Mouse (Mus musculus): ENCODE data around the gene Msl2. TPM values are rescaled to one million over a fixed set of nuclear protein-coding genes. Genes with fewer than 3 reads are reported as not detected.

Msl2 gene
- polyA plus RNA-seq, 1 experiment from 2014 or later: 7.8 TPM

- Histone ChIP-seq H3K27ac (ENCODE audit: low read length) (no peak overlapping the region), H3K4me3 (ENCODE audit: low read depth, low read length) (no peak overlapping the region), H3K9me3 (ENCODE audit: control insufficient read depth, low read depth, low read length) (peaks cover 4% of the 10 kb centered on the region; the same call in 1 of the 2 replicates), H3K4me2 (replicated peaks; ENCODE audit: low read depth, low read length) (no peak overlapping the region), H3K27me3 (ENCODE audit: control insufficient read depth, insufficient read depth, low read length) (no peaks in the 10 kb centered on the region), H3K4me1 (ENCODE audit: control insufficient read depth, insufficient read depth, low read length) (no peaks in the 10 kb centered on the region), H3K36me3 (ENCODE audit: control insufficient read depth, insufficient read depth, low read length) (peaks cover 16% of the 10 kb centered on the region), H3K9ac (replicated peaks; ENCODE audit: low read depth, low read length) (no peak overlapping the region)
- ATAC-seq (ENCODE audit: insufficient number of reproducible peaks, insufficient read depth, low FRiP score, low read depth): no peak
- WGBS: 73% methylated on average over 6 of the region's 6 CpGs
Measured at GRCm38 (mm10) chr9:101099445-101099844, 25.5 kb downstream of the Msl2 start.

DNA sequence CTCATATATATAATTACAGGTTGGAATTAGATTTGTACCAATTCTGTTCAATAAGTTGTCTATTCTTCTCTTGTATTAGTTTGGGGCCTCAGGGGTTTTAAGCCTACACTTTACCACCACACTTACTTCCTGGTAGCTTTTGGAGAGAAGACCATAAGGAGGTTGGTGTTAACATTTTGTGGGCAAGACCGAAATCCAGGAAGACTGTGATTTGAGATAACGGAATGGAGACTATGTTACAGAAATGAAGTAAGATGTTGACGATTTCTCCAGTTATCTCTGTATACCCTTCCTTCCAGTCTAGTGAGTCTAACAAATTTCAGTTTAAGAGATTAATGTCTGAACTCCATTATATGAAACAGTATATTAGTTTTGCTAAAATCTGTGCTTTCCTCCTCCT, 26.3 kb downstream of the Msl2 start:
- peaks cover 21% of the 10 kb centered on the region for H3K36me3 ChIP-seq (ENCODE audit: control insufficient read depth, insufficient read depth, low read length)
- H3K27ac ChIP-seq (ENCODE audit: low read length): no peak overlapping the region
- no peak overlapping the region for H3K4me2 ChIP-seq (replicated peaks; ENCODE audit: low read depth, low read length)
- H3K4me1 ChIP-seq (ENCODE audit: control insufficient read depth, insufficient read depth, low read length): no peaks in the 10 kb centered on the region
- H3K4me3 ChIP-seq (ENCODE audit: low read depth, low read length): no peak overlapping the region
- 80% methylated on average over 3 of the region's 3 CpGs for WGBS
- no peaks in the 10 kb centered on the region for H3K27me3 ChIP-seq (ENCODE audit: control insufficient read depth, insufficient read depth, low read length)
- H3K9ac ChIP-seq (replicated peaks; ENCODE audit: low read depth, low read length): no peak overlapping the region
- peaks cover 4% of the 10 kb centered on the region; the same call in 1 of the 2 replicates for H3K9me3 ChIP-seq (ENCODE audit: control insufficient read depth, low read depth, low read length)
- ATAC-seq (ENCODE audit: insufficient number of reproducible peaks, insufficient read depth, low FRiP score, low read depth): no peak

- Histone ChIP-seq H3K4me2 (replicated peaks; ENCODE audit: low read depth, low read length) (no peak overlapping the region), H3K27me3 (ENCODE audit: control insufficient read depth, insufficient read depth, low read length) (no peaks in the 10 kb centered on the region), H3K4me1 (ENCODE audit: control insufficient read depth, insufficient read depth, low read length) (no peaks in the 10 kb centered on the region), H3K9me3 (ENCODE audit: control insufficient read depth, low read depth, low read length) (peaks cover 4% of the 10 kb centered on the region; the same call in 1 of the 2 replicates), H3K4me3 (ENCODE audit: low read depth, low read length) (no peak overlapping the region), H3K9ac (replicated peaks; ENCODE audit: low read depth, low read length) (no peak overlapping the region), H3K36me3 (ENCODE audit: control insufficient read depth, insufficient read depth, low read length) (peaks cover 21% of the 10 kb centered on the region), H3K27ac (ENCODE audit: low read length) (no peak overlapping the region)
- ATAC-seq (ENCODE audit: insufficient number of reproducible peaks, insufficient read depth, low FRiP score, low read depth): no peak
- WGBS: 94% methylated on average over 8 of the region's 8 CpGs
Measured at GRCm38 (mm10) chr9:101101547-101101946, 27.6 kb downstream of the Msl2 start.

- no peak overlapping the region for H3K4me3 ChIP-seq (ENCODE audit: low read depth, low read length)
- peaks cover 23% of the 10 kb centered on the region for H3K36me3 ChIP-seq (ENCODE audit: control insufficient read depth, insufficient read depth, low read length)
- ATAC-seq (ENCODE audit: insufficient number of reproducible peaks, insufficient read depth, low FRiP score, low read depth): no peak
- 91% methylated on average over 3 of the region's 3 CpGs for WGBS
- H3K4me2 ChIP-seq (replicated peaks; ENCODE audit: low read depth, low read length): no peak overlapping the region
- H3K27ac ChIP-seq (ENCODE audit: low read length): no peak overlapping the region
- no peaks in the 10 kb centered on the region for H3K4me1 ChIP-seq (ENCODE audit: control insufficient read depth, insufficient read depth, low read length)
- H3K9me3 ChIP-seq (ENCODE audit: control insufficient read depth, low read depth, low read length): peaks cover 4% of the 10 kb centered on the region; the same call in 1 of the 2 replicates
- H3K27me3 ChIP-seq (ENCODE audit: control insufficient read depth, insufficient read depth, low read length): no peaks in the 10 kb centered on the region
- H3K9ac ChIP-seq (replicated peaks; ENCODE audit: low read depth, low read length): no peak overlapping the region
Measured at GRCm38 (mm10) chr9:101102288-101102687, 28.4 kb downstream of the Msl2 start.

GRCm38 (mm10) chr9:101104931-101105330, 31.0 kb downstream of the Msl2 start:
- Histone ChIP-seq H3K27me3 (ENCODE audit: control insufficient read depth, insufficient read depth, low read length) (no peaks in the 10 kb centered on the region), H3K27ac (ENCODE audit: low read length) (no peak overlapping the region), H3K4me1 (ENCODE audit: control insufficient read depth, insufficient read depth, low read length) (peaks cover 8% of the 10 kb centered on the region), H3K9ac (replicated peaks; ENCODE audit: low read depth, low read length) (no peak overlapping the region), H3K36me3 (ENCODE audit: control insufficient read depth, insufficient read depth, low read length) (peaks cover 26% of the 10 kb centered on the region), H3K9me3 (ENCODE audit: control insufficient read depth, low read depth, low read length) (no peaks in the 10 kb centered on the region), H3K4me3 (ENCODE audit: low read depth, low read length) (no peak overlapping the region), H3K4me2 (replicated peaks; ENCODE audit: low read depth, low read length) (no peak overlapping the region)
- WGBS: 88% methylated on average over 11 of the region's 11 CpGs
- ATAC-seq (ENCODE audit: insufficient number of reproducible peaks, insufficient read depth, low FRiP score, low read depth): no peak

DNA sequence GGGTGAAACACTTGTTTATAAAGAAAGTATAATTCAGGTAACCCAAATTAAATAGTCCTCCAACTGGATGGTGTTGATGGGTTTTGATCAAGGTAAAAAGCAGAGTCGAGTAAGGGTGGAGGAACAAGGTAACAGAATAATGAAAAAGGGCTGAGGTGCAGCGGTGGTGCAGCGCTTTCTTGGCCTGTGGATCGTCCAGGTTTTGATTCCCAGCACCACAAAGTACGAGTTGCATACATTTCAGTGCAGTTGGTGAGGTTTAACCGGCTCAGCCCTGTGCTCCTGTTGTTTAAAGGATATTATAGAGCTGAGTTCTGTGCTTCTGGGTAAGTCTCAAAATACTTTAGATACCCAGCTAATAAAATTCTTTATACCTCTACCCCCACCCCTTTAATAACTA, 31.8 kb downstream of the Msl2 start:
- H3K9me3 ChIP-seq (ENCODE audit: control insufficient read depth, low read depth, low read length): no peaks in the 10 kb centered on the region
- H3K4me3 ChIP-seq (ENCODE audit: low read depth, low read length): no peak overlapping the region
- no peak overlapping the region for H3K9ac ChIP-seq (replicated peaks; ENCODE audit: low read depth, low read length)
- peaks cover 25% of the 10 kb centered on the region for H3K36me3 ChIP-seq (ENCODE audit: control insufficient read depth, insufficient read depth, low read length)
- peaks cover 8% of the 10 kb centered on the region for H3K4me1 ChIP-seq (ENCODE audit: control insufficient read depth, insufficient read depth, low read length)
- H3K4me2 ChIP-seq (replicated peaks; ENCODE audit: low read depth, low read length): no peak overlapping the region
- no peaks in the 10 kb centered on the region for H3K27me3 ChIP-seq (ENCODE audit: control insufficient read depth, insufficient read depth, low read length)
- WGBS: 94% methylated on average over 6 of the region's 6 CpGs
- no peak overlapping the region for H3K27ac ChIP-seq (ENCODE audit: low read length)
- ATAC-seq (ENCODE audit: insufficient number of reproducible peaks, insufficient read depth, low FRiP score, low read depth): no peak

DNA sequence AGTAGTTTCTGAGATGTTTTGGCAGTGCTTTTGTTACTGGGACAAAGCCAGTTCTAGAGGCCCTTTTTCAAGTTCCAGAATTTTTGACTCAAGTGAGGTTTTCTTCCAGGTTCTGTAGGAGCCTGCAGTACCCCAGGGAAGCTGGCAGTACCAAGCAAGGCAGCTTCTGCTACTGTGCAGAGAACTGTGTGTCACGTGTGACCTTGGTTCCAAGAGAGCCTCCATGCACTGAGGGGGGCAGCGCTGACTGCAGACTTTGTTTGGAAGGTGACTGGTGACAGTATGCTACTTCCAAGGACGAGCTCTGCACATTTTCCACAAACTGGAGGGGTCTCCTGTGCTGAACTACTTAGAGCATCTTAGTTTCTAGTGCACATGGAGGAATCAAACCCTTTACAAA, 33.5 kb downstream of the Msl2 start:
- no peak overlapping the region for H3K4me3 ChIP-seq (ENCODE audit: low read depth, low read length)
- no peak overlapping the region for H3K27ac ChIP-seq (ENCODE audit: low read length)
- ATAC-seq (ENCODE audit: insufficient number of reproducible peaks, insufficient read depth, low FRiP score, low read depth): no peak
- WGBS: 77% methylated on average over 3 of the region's 3 CpGs
- H3K4me1 ChIP-seq (ENCODE audit: control insufficient read depth, insufficient read depth, low read length): peaks cover 8% of the 10 kb centered on the region
- no peak overlapping the region for H3K4me2 ChIP-seq (replicated peaks; ENCODE audit: low read depth, low read length)
- peaks cover 10% of the 10 kb centered on the region; the same call in 1 of the 2 replicates for H3K36me3 ChIP-seq (ENCODE audit: control insufficient read depth, insufficient read depth, low read length)
- H3K9ac ChIP-seq (replicated peaks; ENCODE audit: low read depth, low read length): no peak overlapping the region
- no peaks in the 10 kb centered on the region for H3K27me3 ChIP-seq (ENCODE audit: control insufficient read depth, insufficient read depth, low read length)
- no peaks in the 10 kb centered on the region for H3K9me3 ChIP-seq (ENCODE audit: control insufficient read depth, low read depth, low read length)

GRCm38 (mm10) chr9:101110013-101110412, 36.1 kb downstream of the Msl2 start:
- H3K9me3 ChIP-seq (ENCODE audit: control insufficient read depth, low read depth, low read length): no peaks in the 10 kb centered on the region
- H3K4me3 ChIP-seq (ENCODE audit: low read depth, low read length): no peak overlapping the region
- no peaks in the 10 kb centered on the region for H3K27me3 ChIP-seq (ENCODE audit: control insufficient read depth, insufficient read depth, low read length)
- ATAC-seq (ENCODE audit: insufficient number of reproducible peaks, insufficient read depth, low FRiP score, low read depth): no peak
- no peak overlapping the region for H3K4me2 ChIP-seq (replicated peaks; ENCODE audit: low read depth, low read length)
- no peak overlapping the region for H3K27ac ChIP-seq (ENCODE audit: low read length)
- WGBS: 22% methylated on average over 3 of the region's 3 CpGs
- peaks cover 8% of the 10 kb centered on the region for H3K4me1 ChIP-seq (ENCODE audit: control insufficient read depth, insufficient read depth, low read length)
- no peak overlapping the region for H3K9ac ChIP-seq (replicated peaks; ENCODE audit: low read depth, low read length)
- peaks cover 6% of the 10 kb centered on the region; the same call in 1 of the 2 replicates for H3K36me3 ChIP-seq (ENCODE audit: control insufficient read depth, insufficient read depth, low read length)

DNA sequence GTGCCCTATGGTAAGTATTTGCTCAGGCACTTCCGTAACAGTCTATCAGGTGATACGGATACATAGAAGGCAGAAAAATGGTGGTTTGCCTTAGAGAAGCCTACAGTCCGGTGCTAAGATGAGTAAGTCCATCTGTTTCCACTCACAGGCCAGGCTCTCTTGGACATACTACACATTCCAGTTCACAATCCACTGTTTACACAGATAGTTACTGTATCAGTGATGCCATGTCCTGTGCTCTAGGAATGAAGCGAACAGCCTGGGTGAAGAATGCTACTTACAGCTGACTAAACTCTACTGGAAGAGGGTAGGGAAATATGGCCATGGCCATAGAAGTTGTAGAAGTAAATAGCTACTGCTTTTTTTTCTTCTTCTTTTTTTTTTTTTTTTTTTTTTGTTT, 39.4 kb downstream of the Msl2 start:
- ATAC-seq (ENCODE audit: insufficient number of reproducible peaks, insufficient read depth, low FRiP score, low read depth): no peak
- 60% methylated on average over 4 of the region's 4 CpGs for WGBS
- H3K4me3 ChIP-seq (ENCODE audit: low read depth, low read length): no peak overlapping the region

More for the DNA sequence above, 39.4 kb downstream of the Msl2 start:
- Histone ChIP-seq H3K9me3 (ENCODE audit: control insufficient read depth, low read depth, low read length) (no peaks in the 10 kb centered on the region), H3K9ac (replicated peaks; ENCODE audit: low read depth, low read length) (no peak overlapping the region), H3K4me1 (ENCODE audit: control insufficient read depth, insufficient read depth, low read length) (peaks cover 8% of the 10 kb centered on the region), H3K27ac (ENCODE audit: low read length) (no peak overlapping the region), H3K36me3 (ENCODE audit: control insufficient read depth, insufficient read depth, low read length) (peaks cover 4% of the 10 kb centered on the region; the same call in 1 of the 2 replicates), H3K4me2 (replicated peaks; ENCODE audit: low read depth, low read length) (no peak overlapping the region), H3K27me3 (ENCODE audit: control insufficient read depth, insufficient read depth, low read length) (no peaks in the 10 kb centered on the region)
